Mouse (Mus musculus) urinary bladder, postnatal 0 days (tissue): ENCODE results near the gene Gm14226. TPM values are rescaled to one million over a fixed set of nuclear protein-coding genes. Genes with fewer than 3 reads are reported as not detected.

ENCODE experiments used
- polyA plus RNA-seq: library from polyadenylated mRNA; unstranded; fragments of >200 nt; fragmentation: Nextera tagmentation; extraction: Ambion mirVana; gene quantifications from 2 replicates; pipeline ENCODE4 v1.2.1, GENCODE M21; 2015

Gm14226 gene
- 0.61 and 0.70 TPM in 2 replicates for polyA plus RNA-seq

GRCm38 (mm10) chr2:155018251-155018755 is at the start of gene Gm14226:
TSS of gene Gm14226 (plus strand) at chr2:155018266.

GRCm38 (mm10) chr2:155073978-155074765 is 56.1 kb downstream of the Gm14226 start, which contains the start of gene Ahcy:
TSS of gene Ahcy (minus strand) at chr2:155074497.

Other genes starting within 250 kb of the Gm14226 start
- gene Gm14214, start 248.2 kb upstream of the Gm14226 start, polyA plus RNA-seq = not detected in 2 replicates
- gene Raly, start 227.2 kb upstream of the Gm14226 start, polyA plus RNA-seq = 41.3 and 52.4 TPM in 2 replicates
- 0.41 TPM in 1 of 2 replicates, not detected in the other for gene a, start 226.9 kb upstream of the Gm14226 start, polyA plus RNA-seq
- gene Eif2s2, start 125.3 kb upstream of the Gm14226 start, polyA plus RNA-seq = 98.0 and 120 TPM in 2 replicates
- gene Ahcy, start 56.2 kb downstream of the Gm14226 start, polyA plus RNA-seq = 43.9 and 51.6 TPM in 2 replicates
- 28.3 and 29.1 TPM in 2 replicates for gene Itch, start 115.2 kb downstream of the Gm14226 start, polyA plus RNA-seq
- gene Dynlrb1, start 218.3 kb downstream of the Gm14226 start, polyA plus RNA-seq = 435 and 443 TPM in 2 replicates